Mouse (Mus musculus) ES-Bruce4 (cell line): Measurements from ENCODE around the gene Chadl. TPM values are rescaled to one million over a fixed set of nuclear protein-coding genes. Genes with fewer than 3 reads are reported as not detected.
"Not testable (repeated sequence)": the region's sequence is repeated elsewhere in the genome, so short reads cannot be mapped to it uniquely, and the experiment has no call there.

Experiments
- H3K27ac ChIP-seq: 2 replicates; pipeline ENCODE4 v1.5.1; 2012; ENCODE audit warnings: low read length, inconsistent platforms; ENCODE audit not compliant: insufficient read depth
- H3K27me3 ChIP-seq: 2 replicates; pipeline ENCODE4 v1.6.1; 2012; ENCODE audit warnings: mild to moderate bottlenecking, low read length, inconsistent platforms; ENCODE audit not compliant: control insufficient read depth, poor library complexity, insufficient read depth, severe bottlenecking
- H3K36me3 ChIP-seq: 2 replicates; pipeline ENCODE4 v1.6.1; 2012; ENCODE audit warnings: inconsistent platforms, mild to moderate bottlenecking, low read length, moderate library complexity; ENCODE audit not compliant: control insufficient read depth, poor library complexity, insufficient read depth, severe bottlenecking
- H3K4me1 ChIP-seq: one replicate; pipeline ENCODE4 v1.8.1; 2011; ENCODE audit warnings: low read length; ENCODE audit not compliant: control insufficient read depth, insufficient read depth
- H3K4me3 ChIP-seq: 2 replicates; pipeline ENCODE4 v1.5.1; 2011; ENCODE audit warnings: low read depth, mild to moderate bottlenecking, low read length
- H3K9ac ChIP-seq: 2 replicates; pipeline ENCODE4 v1.6.1; 2012; ENCODE audit warnings: low read depth, mild to moderate bottlenecking, inconsistent platforms; ENCODE audit not compliant: poor library complexity, severe bottlenecking
- H3K9me3 ChIP-seq: replicated peaks from 2 replicates; pipeline ENCODE4 v1.6.1; 2012; ENCODE audit warnings: mild to moderate bottlenecking, low read length, inconsistent platforms; ENCODE audit not compliant: control insufficient read depth, poor library complexity, insufficient read depth, severe bottlenecking
- CTCF ChIP-seq: IDR thresholded peaks from one replicate; pipeline ENCODE4 v1.8.1; 2011; ENCODE audit warnings: low read depth, low read length
- EP300 ChIP-seq: IDR thresholded peaks from 2 replicates; pipeline ENCODE4 v1.6.1; 2011; ENCODE audit warnings: low read depth, low read length; ENCODE audit not compliant: insufficient read depth
- POLR2A ChIP-seq: IDR thresholded peaks from one replicate; pipeline ENCODE4 v1.8.1; 2011; ENCODE audit warnings: low read length; ENCODE audit not compliant: insufficient read depth
- polyA plus RNA-seq: library from polyadenylated mRNA; stranded (reverse); fragments of >200 nt; gene quantifications from 2 replicates; pipeline ENCODE4 v1.2.4, GENCODE M21; 2011; ENCODE audit warnings: low read depth; ENCODE audit not compliant: missing spikeins, insufficient read depth, insufficient read length

Chadl gene
- polyA plus RNA-seq, 1 experiment = 1.1 TPM

GRCm38 (mm10) chr15:81703094-81703489 is 6.0 kb upstream of the Chadl start:
- H3K9me3 ChIP-seq = no peaks in the 10 kb centered on the region
- H3K4me1 ChIP-seq = no peaks in the 10 kb centered on the region
- no peak overlapping the region for H3K4me3 ChIP-seq
- no peak overlapping the region for H3K27ac ChIP-seq
- no peak overlapping the region for H3K9ac ChIP-seq
- TF ChIP-seq EP300 (no peak), CTCF (no peak), POLR2A (no peak)
- no peaks in the 10 kb centered on the region for H3K27me3 ChIP-seq
- H3K36me3 ChIP-seq = peaks cover 39% of the 10 kb centered on the region

GRCm38 (mm10) chr15:81702306-81703093 is 5.4 kb upstream of the Chadl start:
- peaks cover 35% of the 10 kb centered on the region for H3K36me3 ChIP-seq

DNA sequence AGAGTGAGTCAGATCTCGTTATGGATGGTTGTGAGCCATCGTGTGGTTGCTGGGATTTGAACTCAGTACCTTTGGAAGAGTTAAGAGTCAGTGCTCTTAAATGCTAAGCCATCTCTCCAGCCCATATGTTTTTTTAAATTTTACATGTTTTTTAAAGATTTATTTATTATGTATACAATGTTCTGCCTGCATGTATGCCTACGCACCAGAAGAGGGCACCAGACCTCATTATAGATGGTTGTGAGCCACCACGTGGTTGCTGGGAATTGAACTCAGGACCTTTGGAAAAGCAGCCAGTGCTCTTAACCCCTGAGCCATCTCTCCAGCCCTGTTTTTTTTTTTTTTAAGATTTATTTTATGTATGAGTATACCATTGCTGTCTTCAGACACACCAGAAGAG is 4.3 kb upstream of the Chadl start:
- not testable (repeated sequence) for H3K9ac ChIP-seq, H3K27ac ChIP-seq, H3K27me3 ChIP-seq, H3K9me3 ChIP-seq, H3K4me1 ChIP-seq, H3K4me3 ChIP-seq
- TF ChIP-seq CTCF = peak; percentile 13
- peaks cover 26% of the 10 kb centered on the region for H3K36me3 ChIP-seq

More at GRCm38 (mm10) chr15:81702306-81703093, 5.4 kb upstream of the Chadl start:
- H3K27me3 ChIP-seq = no peaks in the 10 kb centered on the region
- TF ChIP-seq EP300 (no peak), CTCF (no peak), POLR2A (no peak)
- H3K4me1 ChIP-seq = no peaks in the 10 kb centered on the region
- no peak overlapping the region for H3K9ac ChIP-seq
- H3K27ac ChIP-seq = no peak overlapping the region
- no peaks in the 10 kb centered on the region for H3K9me3 ChIP-seq
- H3K4me3 ChIP-seq = no peak overlapping the region

- Histone ChIP-seq H3K9me3 (no peaks in the 10 kb centered on the region), H3K27me3 (no peaks in the 10 kb centered on the region), H3K4me1 (no peaks in the 10 kb centered on the region), H3K27ac (peak overlapping the region; percentile 73), H3K36me3 (peaks cover 19% of the 10 kb centered on the region), H3K4me3 (no peak overlapping the region), H3K9ac (no peak overlapping the region)
- no peak for TF ChIP-seq CTCF
- TF ChIP-seq EP300 = 0 out of 2 replicates have a peak, but pooled peaks have one; percentile 15
Observed at GRCm38 (mm10) chr15:81700601-81701000, 3.5 kb upstream of the Chadl start.

DNA sequence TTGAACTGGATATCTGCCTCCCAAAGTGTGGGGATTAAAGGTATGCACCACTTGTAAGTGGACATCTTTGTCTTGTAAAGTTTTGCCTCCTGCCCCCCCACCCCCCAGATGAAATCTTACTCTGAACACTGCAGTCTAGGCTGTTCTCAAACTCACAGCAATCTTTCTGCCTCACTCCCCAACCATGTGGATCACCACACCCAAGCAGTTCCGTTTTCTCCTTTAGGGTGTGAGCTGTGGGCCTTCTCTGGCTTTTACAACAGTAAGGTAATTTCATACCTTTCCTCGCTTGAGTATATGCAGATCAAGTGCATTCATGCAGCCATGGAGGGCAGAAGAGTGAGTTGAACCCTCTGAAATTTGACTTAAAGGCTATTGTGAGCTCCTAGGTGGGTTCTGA is 3.1 kb upstream of the Chadl start:
- Histone ChIP-seq H3K9me3 (no peaks in the 10 kb centered on the region), H3K27ac (peak overlapping the region; percentile 73), H3K27me3 (no peaks in the 10 kb centered on the region), H3K9ac (no peak overlapping the region), H3K36me3 (peaks cover 14% of the 10 kb centered on the region), H3K4me3 (no peak overlapping the region), H3K4me1 (no peaks in the 10 kb centered on the region)
- TF ChIP-seq EP300 (no peak), POLR2A (no peak), CTCF (no peak)

- Histone ChIP-seq H3K4me1 (no peaks in the 10 kb centered on the region), H3K27ac (no peak overlapping the region), H3K36me3 (0 out of 2 replicates have a peak, but pooled peaks cover 3% of the 10 kb centered on the region), H3K27me3 (no peaks in the 10 kb centered on the region), H3K4me3 (no peak overlapping the region), H3K9me3 (no peaks in the 10 kb centered on the region), H3K9ac (no peak overlapping the region)
- TF ChIP-seq CTCF (no peak), POLR2A (no peak), EP300 (no peak)
Observed at GRCm38 (mm10) chr15:81698532-81698931, 1.4 kb upstream of the Chadl start.
